Mouse (Mus musculus) hindbrain, postnatal 0 days (tissue): ENCODE measurements around the gene Lrrc8d. TPM values are rescaled to one million over a fixed set of nuclear protein-coding genes. Genes with fewer than 3 reads are reported as not detected.

Experiments
- ATAC-seq: fragments of 200-750 bp; cut with Nextera tagmentation; 2 replicates; pipeline ENCODE4 v1.8.0; 2017; ENCODE audit warnings: mild to moderate bottlenecking, moderate TSS enrichment, moderate library complexity
- DNase-seq: peaks from one replicate; pipeline ENCODE4 v3.0.0-alpha.2; 2015; ENCODE audit warnings: low spot score
- H3K27ac ChIP-seq: fragments of 300-500 bp; sonication (generic); 2 replicates; pipeline ENCODE4 v1.5.1; 2014; ENCODE audit warnings: mild to moderate bottlenecking
- H3K27me3 ChIP-seq: fragments of 300-500 bp; sonication (generic); 2 replicates; pipeline ENCODE4 v1.6.1; 2014; ENCODE audit warnings: low read length, mixed read lengths; ENCODE audit not compliant: insufficient read depth
- H3K36me3 ChIP-seq: fragments of 300-500 bp; sonication (generic); 2 replicates; pipeline ENCODE4 v1.6.1; 2014; ENCODE audit warnings: low read length, mixed read lengths; ENCODE audit not compliant: insufficient read depth
- H3K4me1 ChIP-seq: fragments of 300-500 bp; sonication (generic); 2 replicates; pipeline ENCODE4 v1.6.1; 2014; ENCODE audit warnings: antibody characterized with exemption, low read length, mixed read lengths; ENCODE audit not compliant: insufficient read depth
- H3K4me2 ChIP-seq: fragments of 300-500 bp; sonication (generic); 2 replicates; pipeline ENCODE4 v1.6.1; 2014; ENCODE audit warnings: low read depth, mild to moderate bottlenecking, low read length, moderate library complexity, mixed read lengths
- H3K4me3 ChIP-seq: fragments of 300-500 bp; sonication (generic); 2 replicates; pipeline ENCODE4 v1.5.1; 2014; ENCODE audit warnings: low read length
- H3K9ac ChIP-seq: fragments of 300-500 bp; sonication (generic); replicated peaks from 2 replicates; pipeline ENCODE4 v1.6.1; 2014; ENCODE audit warnings: mild to moderate bottlenecking, low read length, moderate library complexity, mixed read lengths
- H3K9me3 ChIP-seq: fragments of 300-500 bp; sonication (generic); 2 replicates; pipeline ENCODE4 v1.6.1; 2016; ENCODE audit warnings: low read length, mixed read lengths
- CTCF ChIP-seq: IDR thresholded peaks from 2 replicates; pipeline ENCODE4 v1.5.1; 2016; ENCODE audit warnings: antibody characterized with exemption, control low read depth, low read depth
- WGBS: fragments of 180-500 bp; shearing (Covaris S2); extraction: QIAGEN DNeasy Blood & Tissue Kit; methylation state at CpG from one replicate; pipeline ENCODE4 v1.1.7; 2014; 5-methylcytosine and 5-hydroxymethylcytosine counted together
- polyA plus RNA-seq: library from polyadenylated mRNA; unstranded; fragments of >200 nt; fragmentation: Nextera tagmentation; extraction: Ambion mirVana; gene quantifications from 2 replicates; pipeline ENCODE4 v1.2.1, GENCODE M21; 2015
- total RNA-seq: library from RNA; depleted of rRNA; stranded (reverse); fragments of >200 nt; gene quantifications from 2 replicates; pipeline ENCODE4 v1.2.3, GENCODE M21; 2014

The Lrrc8d gene
- total and polyA plus RNA-seq, 2 experiments from 2014 or later = 11.7 to 27.7 TPM

- Histone ChIP-seq H3K27me3 (no peaks in the 10 kb centered on the region), H3K4me2 (no peak overlapping the region), H3K9ac (no peak overlapping the region), H3K36me3 (no peaks in the 10 kb centered on the region), H3K4me3 (no peak overlapping the region), H3K27ac (no peak overlapping the region), H3K4me1 (no peaks in the 10 kb centered on the region), H3K9me3 (no peaks in the 10 kb centered on the region)
- WGBS = 75% methylated on average over 4 of the region's 4 CpGs
- no peak for TF ChIP-seq CTCF
- ATAC-seq (no peak), DNase-seq (no peak)
Measured at GRCm38 (mm10) chr5:105849222-105849621, 149.5 kb downstream of the Lrrc8d start.

- ATAC-seq = no peak
- Histone ChIP-seq H3K27me3 (no peaks in the 10 kb centered on the region), H3K27ac (no peak overlapping the region), H3K36me3 (no peaks in the 10 kb centered on the region), H3K4me2 (no peak overlapping the region), H3K4me1 (no peaks in the 10 kb centered on the region), H3K9me3 (no peaks in the 10 kb centered on the region), H3K9ac (no peak overlapping the region), H3K4me3 (no peak overlapping the region)
- WGBS = 48% methylated on average over 3 of the region's 3 CpGs
- no peak for DNase-seq
- TF ChIP-seq CTCF = no peak
Measured at GRCm38 (mm10) chr5:105849643-105850042, 149.9 kb downstream of the Lrrc8d start.

DNA sequence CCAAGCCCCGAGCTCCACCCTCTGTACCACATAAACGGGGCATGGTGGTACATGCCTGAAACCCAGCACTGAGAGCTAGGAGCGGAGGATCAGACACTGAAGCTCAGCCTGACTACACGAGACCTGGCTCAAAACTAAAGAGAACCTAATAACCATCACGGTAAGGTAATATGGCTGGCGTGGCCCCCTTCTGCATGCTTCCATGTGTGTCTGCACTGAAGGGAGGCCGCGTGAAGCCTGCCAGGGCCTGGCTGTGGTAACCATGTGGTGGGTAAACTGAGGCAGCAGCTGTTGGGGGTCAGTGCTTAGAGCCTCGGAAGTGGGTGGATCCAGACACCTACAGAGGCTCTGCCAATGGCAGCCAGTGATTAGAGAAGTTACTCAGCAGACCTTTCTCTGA lies 153.5 kb downstream of the Lrrc8d start:
- no peak overlapping the region for H3K4me3 ChIP-seq
- no peak for TF ChIP-seq CTCF
- no peaks in the 10 kb centered on the region for H3K36me3 ChIP-seq
- WGBS = 81% methylated on average over 9 of the region's 9 CpGs
- H3K4me1 ChIP-seq = no peaks in the 10 kb centered on the region
- ATAC-seq (no peak), DNase-seq (no peak)
- H3K27ac ChIP-seq = no peak overlapping the region
- H3K9me3 ChIP-seq = no peaks in the 10 kb centered on the region
- H3K4me2 ChIP-seq = no peak overlapping the region
- no peaks in the 10 kb centered on the region for H3K27me3 ChIP-seq
- no peak overlapping the region for H3K9ac ChIP-seq

DNA sequence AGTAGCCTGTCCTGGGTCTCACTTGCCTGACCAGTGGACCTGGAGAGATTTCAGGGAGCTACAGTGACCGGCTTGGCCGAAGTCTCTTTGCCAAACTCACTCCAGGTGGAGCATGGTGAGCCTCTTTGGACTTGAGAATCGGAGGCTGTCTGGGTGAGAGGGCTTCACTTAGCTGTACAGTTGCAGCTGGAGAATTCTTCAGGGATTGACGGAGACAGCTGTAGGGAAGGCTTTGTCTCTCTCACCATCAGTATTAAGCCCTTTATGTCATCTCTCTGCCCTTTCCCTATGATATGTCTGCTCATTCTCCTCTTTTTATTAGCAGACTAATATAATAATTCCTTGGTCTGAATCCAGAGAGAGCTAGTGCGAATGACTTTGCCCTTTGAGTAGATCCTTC lies 157.7 kb downstream of the Lrrc8d start:
- DNase-seq = no peak
- 89% methylated on average over 5 of the region's 5 CpGs for WGBS
- no peak for TF ChIP-seq CTCF

DNA sequence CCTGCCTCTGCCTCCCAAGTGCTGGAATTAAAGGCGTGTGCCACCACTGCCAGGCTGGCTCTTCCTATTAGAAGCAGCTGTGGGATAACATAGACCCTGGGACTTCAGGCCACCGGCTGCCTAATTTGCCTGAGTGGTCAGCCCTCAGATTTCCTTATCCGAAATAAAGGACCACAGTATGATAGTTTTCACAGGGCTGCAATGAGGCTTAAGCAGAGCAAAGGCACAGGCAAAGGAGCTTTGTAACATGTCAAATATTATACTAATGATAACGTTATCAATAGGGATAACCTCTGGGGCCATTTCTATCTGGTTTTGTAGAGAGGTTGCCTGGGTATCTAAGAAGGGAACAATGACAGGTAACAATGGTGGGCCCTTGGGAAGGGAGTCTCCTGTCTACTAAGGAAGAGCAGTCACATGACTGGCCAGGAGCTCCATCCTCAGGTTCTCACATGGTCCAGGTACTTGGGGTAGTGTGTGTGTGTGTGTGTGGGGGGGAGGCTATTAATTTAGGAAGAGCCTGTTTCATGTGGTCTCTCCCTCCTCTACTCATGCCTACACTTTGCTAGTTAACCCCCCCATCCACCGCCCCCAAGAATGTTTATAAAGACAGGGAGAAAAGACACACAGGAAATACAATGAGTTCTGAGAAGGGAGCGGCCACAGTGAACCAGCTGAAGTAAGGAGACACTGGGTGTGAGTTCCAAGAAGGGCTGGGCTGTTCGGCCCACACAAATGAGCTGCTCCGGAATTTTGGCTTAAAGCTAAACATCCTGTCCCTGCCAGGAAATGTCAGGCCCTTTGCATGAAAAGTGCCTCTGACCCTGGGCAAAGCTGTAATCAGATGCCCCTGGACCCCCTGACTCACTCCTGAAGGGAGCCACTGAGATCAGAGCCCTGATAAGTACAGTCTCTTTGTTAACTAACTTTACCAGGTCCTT lies 159.3 kb downstream of the Lrrc8d start:
- no peaks in the 10 kb centered on the region for H3K9me3 ChIP-seq
- no peak overlapping the region for H3K4me2 ChIP-seq
- H3K4me3 ChIP-seq = no peak overlapping the region
- no peak for TF ChIP-seq CTCF
- H3K27ac ChIP-seq = no peak overlapping the region
- no peak for DNase-seq
- H3K9ac ChIP-seq = no peak overlapping the region
- no peaks in the 10 kb centered on the region for H3K36me3 ChIP-seq
- H3K27me3 ChIP-seq = no peaks in the 10 kb centered on the region
- no peaks in the 10 kb centered on the region for H3K4me1 ChIP-seq
- 75% methylated on average over 8 of the region's 8 CpGs for WGBS
- ATAC-seq = no peak

More for the DNA sequence above, 157.7 kb downstream of the Lrrc8d start:
- Histone ChIP-seq H3K4me2 (no peak overlapping the region), H3K9ac (no peak overlapping the region), H3K36me3 (no peaks in the 10 kb centered on the region), H3K4me1 (no peaks in the 10 kb centered on the region), H3K9me3 (no peaks in the 10 kb centered on the region), H3K4me3 (no peak overlapping the region), H3K27me3 (no peaks in the 10 kb centered on the region), H3K27ac (no peak overlapping the region)
- no peak for ATAC-seq

DNA sequence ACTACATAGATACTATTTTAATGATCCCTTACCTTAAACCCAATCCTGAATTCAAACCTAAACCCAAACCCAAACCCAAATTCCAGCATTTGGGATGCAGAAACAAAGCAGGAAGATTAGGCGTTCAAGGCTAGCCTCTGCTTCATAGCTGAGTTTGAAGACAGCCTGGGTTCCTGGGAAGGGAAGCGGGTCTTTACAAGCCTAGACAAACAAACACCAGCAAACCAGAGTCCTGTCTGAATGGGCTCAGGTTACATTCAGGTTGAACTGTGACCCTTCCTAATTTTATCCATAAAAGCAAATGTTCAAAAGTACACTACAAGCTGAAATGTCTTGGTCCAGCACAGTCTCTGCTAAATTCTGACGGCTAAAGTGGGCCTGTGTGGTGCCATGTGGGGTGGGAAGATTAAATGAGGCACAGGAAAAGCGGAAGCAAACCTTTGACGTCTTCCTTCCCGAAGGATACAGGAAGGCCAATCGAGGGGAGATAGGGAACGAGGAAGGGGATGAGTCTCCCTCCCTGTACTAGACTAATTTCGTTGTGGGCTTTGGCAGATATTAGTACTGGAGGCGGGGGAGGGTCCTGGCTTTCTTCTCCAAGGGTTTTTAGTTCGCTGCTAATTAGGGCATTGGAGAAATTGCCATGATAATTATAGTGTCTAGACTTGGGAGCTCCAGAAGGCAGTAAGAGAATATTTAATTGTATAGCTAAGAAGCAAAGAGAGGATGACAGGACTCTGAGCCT lies 160.1 kb downstream of the Lrrc8d start:
- no peaks in the 10 kb centered on the region for H3K27me3 ChIP-seq
- no peak overlapping the region for H3K4me2 ChIP-seq
- 62% methylated on average over 11 of the region's 11 CpGs for WGBS
- TF ChIP-seq CTCF = no peak
- H3K9me3 ChIP-seq = no peaks in the 10 kb centered on the region
- no peak overlapping the region for H3K27ac ChIP-seq
- ATAC-seq (no peak), DNase-seq (no peak)
- no peaks in the 10 kb centered on the region for H3K36me3 ChIP-seq
- H3K4me1 ChIP-seq = no peaks in the 10 kb centered on the region
- no peak overlapping the region for H3K9ac ChIP-seq
- no peak overlapping the region for H3K4me3 ChIP-seq

- no peak overlapping the region for H3K27ac ChIP-seq
- no peaks in the 10 kb centered on the region for H3K27me3 ChIP-seq
- H3K9ac ChIP-seq = no peak overlapping the region
- 81% methylated on average over 10 of the region's 10 CpGs for WGBS
- H3K4me1 ChIP-seq = no peaks in the 10 kb centered on the region
- no peaks in the 10 kb centered on the region for H3K36me3 ChIP-seq
- DNase-seq = no peak
- no peak for ATAC-seq
- no peaks in the 10 kb centered on the region for H3K9me3 ChIP-seq
- TF ChIP-seq CTCF = no peak
- no peak overlapping the region for H3K4me2 ChIP-seq
- H3K4me3 ChIP-seq = no peak overlapping the region
Measured at GRCm38 (mm10) chr5:105860461-105860835, 160.7 kb downstream of the Lrrc8d start.
